Mouse (Mus musculus) left cerebral cortex, adult 2 months (tissue): Measurements from ENCODE around the gene Lcmt1. TPM values are rescaled to one million over a fixed set of nuclear protein-coding genes. Genes with fewer than 3 reads are reported as not detected.
A peak's percentile ranks its signal among the peaks of the same experiment; 100 is the strongest.

ENCODE experiments used
- DNase-seq, 2 experiments: peaks; one replicate each; pipeline ENCODE4 v3.0.0; 2021 to 2022; ENCODE audit warnings: low spot score in 2 of 2, mixed read lengths in 1 of 2; ENCODE audit errors: extremely low spot score in 1 of 2
- H3K27ac ChIP-seq: fragments of 200-600 bp; 2 replicates; pipeline ENCODE4 v1.8.1; 2022
- H3K4me3 ChIP-seq: fragments of 200-600 bp; 2 replicates; pipeline ENCODE4 v1.8.1; 2022
- CTCF ChIP-seq: fragments of 200-600 bp; IDR thresholded peaks from 2 replicates; pipeline ENCODE4 v1.8.1; 2022; ENCODE audit warnings: antibody characterized with exemption, mild to moderate bottlenecking, moderate library complexity
- intact Hi-C: fragments of 180-260 bp; cut with DNase I; formaldehyde crosslinking; loops from one replicate; pipeline ENCODE4 v1.15.1; 2025
- total RNA-seq, 2 experiments: library from RNA; stranded (reverse); gene quantifications; 2 replicates each; pipeline ENCODE4 v1.2.3; 2021

Gene Lcmt1
- total RNA-seq, 2 experiments from 2014 or later: 82.1 to 88.2 TPM

DNA sequence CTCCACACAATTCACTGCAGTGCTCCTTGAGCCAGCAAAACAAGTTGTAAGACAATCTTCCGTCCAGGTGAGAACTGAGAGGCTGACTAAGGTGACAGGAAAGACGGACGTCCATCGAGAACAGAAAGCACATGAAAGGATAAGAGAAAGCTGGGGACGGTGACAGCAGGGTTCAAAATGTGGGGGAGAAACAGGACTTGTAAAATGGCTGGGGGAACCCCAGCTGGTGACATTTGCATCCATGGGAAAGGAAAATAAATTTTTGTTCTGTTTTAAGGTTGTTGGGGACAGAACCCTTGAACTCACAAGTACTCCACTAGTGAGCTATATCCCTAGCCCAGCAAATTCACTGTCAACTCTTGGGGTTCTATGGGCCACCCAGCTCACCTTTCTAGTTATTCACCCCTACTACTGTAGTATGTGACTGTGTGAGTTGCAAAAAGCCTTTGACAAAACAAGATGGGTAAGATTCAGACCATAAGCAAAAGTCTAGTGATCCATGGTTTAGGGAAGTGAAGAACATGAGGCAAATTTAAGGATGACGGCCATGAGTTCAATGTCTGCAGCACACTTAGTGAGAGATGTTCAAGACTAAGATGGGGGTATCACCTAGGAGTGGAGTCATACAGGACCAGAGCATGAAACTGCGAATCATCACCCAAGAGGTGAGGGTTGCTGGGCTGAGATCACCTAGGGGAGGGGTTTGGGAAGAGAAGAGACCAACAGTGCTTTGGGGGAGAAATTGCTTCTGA lies 8.2 kb upstream of the Lcmt1 start:
- no peak overlapping the region for H3K4me3 ChIP-seq
- TF ChIP-seq CTCF: no peak
- no peak overlapping the region for H3K27ac ChIP-seq
- no peak for DNase-seq
- intact Hi-C loops: loop anchor here (5.0 kb wide), 1 partner anchor 34 kb away; no protein-coding TSS in a partner anchor

DNA sequence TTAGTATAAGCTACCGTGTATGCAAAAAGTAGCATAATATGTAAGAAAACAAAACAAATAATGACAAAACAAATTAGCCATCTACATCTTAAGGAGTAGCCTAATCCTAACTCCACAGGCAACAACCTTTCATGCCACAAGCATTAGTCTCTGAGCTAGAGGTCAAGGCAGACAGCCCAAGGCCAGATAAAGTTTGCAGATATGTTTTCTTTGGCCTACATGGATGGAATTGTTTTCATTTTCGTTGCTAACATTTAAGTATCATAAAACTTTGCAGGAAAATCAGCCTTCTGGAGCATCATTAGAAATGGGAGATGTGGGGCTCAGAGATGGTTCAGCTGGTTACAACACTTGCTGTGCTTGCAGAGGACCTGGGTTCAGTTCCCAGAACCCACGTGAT lies 6.8 kb upstream of the Lcmt1 start:
- TF ChIP-seq CTCF: no peak
- no peak for DNase-seq
- H3K4me3 ChIP-seq: no peak overlapping the region
- intact Hi-C loops: loop anchor here (5.0 kb wide), 1 partner anchor 36 kb away; no protein-coding TSS in a partner anchor
- H3K27ac ChIP-seq: no peak overlapping the region

DNA sequence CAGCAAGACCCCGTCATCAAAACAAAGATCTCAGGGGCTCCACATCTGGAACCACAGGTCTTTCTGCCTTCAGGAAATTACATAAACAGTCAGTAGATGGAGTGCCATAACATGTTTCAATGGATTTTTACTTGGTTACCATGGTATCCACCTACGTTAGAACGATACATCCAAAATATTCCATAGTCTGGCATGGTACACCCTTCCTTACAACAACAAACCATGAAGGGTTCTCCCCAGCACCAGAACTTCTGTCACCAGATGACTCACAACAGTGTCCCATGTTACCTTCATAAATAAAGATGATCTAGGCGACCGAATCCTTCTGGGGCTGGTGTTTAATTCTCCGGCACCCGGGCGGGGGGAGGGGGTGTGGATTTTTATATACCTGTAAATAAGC lies 5.6 kb upstream of the Lcmt1 start:
- intact Hi-C loops: loop anchor here (5.0 kb wide), 1 partner anchor 37 kb away; no protein-coding TSS in a partner anchor
- Histone ChIP-seq H3K4me3 (no peak overlapping the region), H3K27ac (peak overlapping the region; percentile 76)
- DNase-seq: no peak
- TF ChIP-seq CTCF: peak; percentile 1

DNA sequence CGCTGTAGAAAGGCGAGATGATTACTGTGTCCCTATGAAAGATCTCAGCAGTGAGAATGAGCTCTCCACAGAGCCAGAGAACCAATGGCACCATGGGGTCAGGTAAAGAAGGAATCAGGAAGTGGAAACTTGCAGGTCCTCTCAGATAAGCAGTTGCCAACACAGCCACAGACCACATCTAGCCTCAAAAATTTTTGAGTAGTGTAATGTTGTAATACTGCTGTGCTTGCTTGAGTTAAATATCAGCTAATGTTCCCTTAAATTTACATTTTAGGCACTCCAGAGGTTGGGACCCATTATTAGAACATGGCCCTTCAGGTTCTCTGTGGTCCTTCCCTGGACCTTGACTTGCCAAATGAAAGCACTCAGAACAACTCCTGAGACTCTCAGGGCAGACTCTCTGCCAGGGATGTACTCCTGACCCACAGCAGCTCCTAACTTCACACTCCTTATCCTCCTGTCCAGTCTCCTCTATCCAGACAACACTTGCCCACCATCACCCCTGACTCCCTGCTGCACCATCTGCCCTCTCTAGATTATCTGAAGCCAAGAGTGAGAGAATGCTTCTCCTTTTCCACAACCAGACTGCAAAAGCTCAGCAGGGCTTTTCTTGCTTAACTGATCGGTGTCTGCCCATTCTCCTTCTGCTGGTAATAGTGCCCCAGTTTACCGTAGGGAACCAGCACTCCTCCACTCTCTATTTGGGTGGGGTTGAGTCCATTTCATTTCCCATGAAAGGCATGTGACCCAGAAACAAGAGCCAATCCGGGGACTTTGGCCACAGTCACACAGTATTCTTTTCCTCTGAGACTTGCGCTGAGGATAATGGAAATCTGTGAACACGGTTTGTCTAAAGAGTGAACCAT lies 3.5 kb upstream of the Lcmt1 start:
- no peak for DNase-seq
- peak overlapping the region; percentile 76 for H3K27ac ChIP-seq
- H3K4me3 ChIP-seq: no peak overlapping the region
- TF ChIP-seq CTCF: no peak
- intact Hi-C loops: no loop called here

DNA sequence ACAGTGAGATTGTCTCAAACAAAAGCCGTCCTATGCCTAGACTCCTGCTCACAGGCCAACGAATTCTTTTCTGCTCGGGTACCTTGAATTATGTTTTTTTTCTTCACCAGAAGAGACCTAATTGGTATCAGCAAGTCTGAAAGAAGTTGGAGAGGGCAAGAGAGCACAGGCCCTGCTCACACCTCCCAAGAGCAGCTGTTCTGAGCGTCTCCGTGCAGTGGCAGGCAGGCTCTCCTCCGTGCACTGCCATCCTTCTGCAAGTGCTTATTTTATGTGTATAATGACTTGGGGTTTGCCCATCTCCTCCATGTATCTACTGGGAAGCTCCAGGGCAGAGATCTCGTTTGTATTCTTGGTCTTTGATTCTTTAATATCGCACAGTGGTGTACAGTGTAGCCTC lies 2.8 kb upstream of the Lcmt1 start:
- peak overlapping the region; percentile 76 for H3K27ac ChIP-seq
- H3K4me3 ChIP-seq: no peak overlapping the region
- intact Hi-C loops: no loop called here
- no peak for DNase-seq
- no peak for TF ChIP-seq CTCF

DNA sequence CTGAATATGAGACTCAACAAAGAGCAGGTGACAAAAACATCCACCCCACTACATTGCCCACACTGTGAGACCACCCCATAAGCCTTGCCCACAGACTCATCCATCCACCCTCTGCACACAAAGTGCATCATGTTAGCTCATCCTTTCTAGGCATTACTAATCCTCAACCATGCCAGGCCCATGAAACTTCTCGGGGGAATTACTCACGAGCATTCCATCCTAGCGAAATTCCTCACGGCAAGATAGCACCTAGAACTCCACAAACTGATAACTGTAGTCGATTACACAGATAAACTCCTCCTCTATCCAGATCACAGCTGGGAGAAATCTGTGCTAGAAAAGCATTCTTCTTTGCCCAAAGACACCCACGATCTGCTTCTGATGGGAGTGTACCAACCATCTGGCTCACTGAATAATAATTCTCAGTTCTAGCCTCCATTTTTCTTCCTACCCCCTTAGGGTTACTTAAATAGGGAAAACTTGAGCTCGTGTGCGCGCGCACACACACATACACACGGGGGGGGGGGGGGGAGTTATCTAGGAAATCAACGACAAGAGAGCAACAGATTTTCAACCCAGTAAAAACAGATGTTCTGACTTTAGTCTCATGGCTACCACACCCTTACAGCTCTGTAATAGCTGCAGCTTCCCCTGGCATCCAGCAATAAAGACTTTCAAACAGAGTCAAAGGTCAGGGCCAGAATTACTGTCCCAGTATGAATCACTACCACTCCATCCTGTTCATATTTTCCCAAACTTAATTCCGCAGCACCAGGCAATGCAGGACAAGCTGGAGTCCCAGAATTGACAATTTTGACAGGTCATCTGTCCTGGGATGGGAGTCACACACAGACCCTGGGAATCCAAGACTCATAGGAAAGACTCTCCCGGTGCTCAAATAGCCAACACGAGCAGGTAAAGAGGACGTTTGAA lies 2.1 kb upstream of the Lcmt1 start:
- Histone ChIP-seq H3K27ac (peak overlapping the region; percentile 78), H3K4me3 (peak overlapping the region; percentile 84; the same call in 1 of the 2 replicates)
- intact Hi-C loops: no loop called here
- no peak for DNase-seq
- TF ChIP-seq CTCF: no peak

DNA sequence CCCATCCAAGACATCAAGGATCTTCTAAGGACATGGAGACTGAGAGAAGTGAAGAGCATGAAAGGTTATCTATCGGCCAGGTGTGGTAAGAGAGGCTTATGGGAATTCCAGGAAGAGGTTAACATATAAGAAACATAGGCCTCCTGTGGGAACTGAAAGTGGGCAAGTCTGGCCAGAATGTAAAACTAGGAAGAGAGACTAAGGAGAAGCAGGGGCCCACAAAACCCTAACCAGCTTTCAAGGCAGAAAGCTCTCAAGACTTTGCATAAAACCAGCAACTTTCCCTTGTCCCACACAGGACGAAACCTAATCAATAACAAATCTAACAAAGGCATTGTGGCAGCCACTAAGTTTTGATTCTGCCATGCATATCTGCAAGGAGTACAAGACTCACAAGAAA lies 1.4 kb upstream of the Lcmt1 start:
- intact Hi-C loops: no loop called here
- Histone ChIP-seq H3K27ac (peak overlapping the region; percentile 78), H3K4me3 (peak overlapping the region; percentile 84)
- DNase-seq: no peak
- TF ChIP-seq CTCF: no peak

DNA sequence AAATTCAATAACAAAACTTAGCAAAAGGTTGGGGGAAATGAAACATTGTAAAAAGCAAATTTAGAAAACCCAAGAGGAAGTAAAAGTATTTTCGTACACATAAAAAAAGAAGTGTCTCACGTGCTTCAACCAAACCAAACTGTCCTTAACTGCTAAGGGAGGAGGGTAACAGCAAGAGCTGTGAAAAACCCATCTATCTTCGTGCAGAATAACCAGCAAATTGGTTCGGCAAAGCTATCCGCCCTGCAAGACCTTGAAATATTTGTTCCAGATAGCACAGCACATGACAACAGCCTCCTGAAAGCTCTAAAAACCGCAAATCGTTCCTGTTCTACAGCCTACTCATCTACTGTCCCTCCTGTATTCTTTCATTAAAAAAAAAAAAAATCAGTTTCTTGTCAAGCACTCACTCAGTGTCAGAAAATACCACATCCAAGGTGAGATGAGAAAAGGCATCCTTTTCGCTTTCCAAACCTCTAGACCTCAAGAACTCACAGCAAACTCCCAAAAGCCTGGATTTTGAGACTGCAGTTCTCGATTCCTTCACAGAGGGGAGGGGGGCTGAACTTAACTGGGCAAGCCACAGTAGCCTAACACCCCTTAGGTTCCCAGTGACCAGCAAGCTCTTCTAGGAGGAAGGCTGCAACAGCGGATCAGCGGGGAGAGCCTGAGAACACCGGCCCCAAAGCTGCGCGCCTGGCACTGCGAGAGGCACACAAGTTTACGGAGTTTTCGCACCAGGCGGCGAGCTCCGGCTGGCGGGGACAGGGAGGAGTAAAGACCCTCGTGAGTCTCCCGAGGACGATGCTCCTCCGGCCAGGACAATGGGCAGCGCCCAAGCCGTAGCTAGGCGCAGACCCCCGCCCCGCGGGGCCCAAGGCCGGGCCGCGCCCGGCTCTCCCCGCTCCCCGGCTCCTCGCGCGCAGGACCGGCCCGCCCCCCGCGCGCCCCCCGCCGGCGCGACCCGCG lies 522 bp upstream of the Lcmt1 start:
- intact Hi-C loops: no loop called here
- Histone ChIP-seq H3K27ac (peak overlapping the region; percentile 78), H3K4me3 (peak overlapping the region; percentile 84)
- no peak for TF ChIP-seq CTCF
- DNase-seq: peak in 1 of 2 experiments; percentile 56

DNA sequence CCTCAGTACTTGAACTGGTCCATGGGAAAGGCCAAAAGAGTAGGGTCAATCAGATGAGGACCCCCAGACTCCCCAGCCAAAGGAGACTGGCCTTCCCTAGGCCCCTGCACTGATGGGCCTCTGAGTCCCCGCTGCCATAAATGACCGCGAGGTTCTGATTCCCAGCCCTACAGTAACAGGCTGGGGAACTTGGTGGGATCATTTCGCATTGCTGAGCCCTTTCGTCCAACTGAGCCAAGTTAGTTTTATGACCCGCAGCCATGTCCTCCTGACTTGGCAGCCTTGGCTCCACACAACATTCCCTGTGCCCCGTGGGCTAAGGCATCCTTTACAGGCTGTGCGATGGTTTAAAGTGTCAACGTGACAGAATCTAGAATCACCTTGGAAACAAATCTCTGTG lies 1.1 kb downstream of the Lcmt1 start:
- Histone ChIP-seq H3K4me3 (peak overlapping the region; percentile 84), H3K27ac (no peak overlapping the region)
- no peak for DNase-seq
- intact Hi-C loops: loop anchor here (10.0 kb wide), 1 partner anchor 166 kb away; no protein-coding TSS in a partner anchor
- TF ChIP-seq CTCF: no peak

DNA sequence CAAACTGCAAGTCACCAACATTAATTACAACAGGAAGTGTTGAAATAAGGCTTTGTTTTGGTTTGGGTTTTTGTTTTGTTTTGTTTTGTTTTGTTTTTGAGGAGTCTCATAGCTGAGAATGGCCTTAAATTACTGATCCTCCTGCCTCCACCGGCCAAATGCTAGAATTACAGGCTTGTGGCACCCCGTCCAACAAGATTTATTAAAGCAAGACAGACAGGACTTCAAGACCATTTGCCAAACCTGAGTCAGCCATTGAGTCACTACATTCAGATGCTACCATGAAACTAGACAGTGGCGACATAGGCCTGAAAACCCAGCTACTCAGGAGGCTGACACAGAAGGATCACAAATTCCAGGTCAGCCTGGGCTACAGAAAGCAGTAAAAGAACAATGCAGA lies 1.9 kb downstream of the Lcmt1 start:
- intact Hi-C loops: loop anchor here (10.0 kb wide), 1 partner anchor 167 kb away; no protein-coding TSS in a partner anchor
- no peak for DNase-seq
- H3K27ac ChIP-seq: no peak overlapping the region
- H3K4me3 ChIP-seq: no peak overlapping the region
- peak; percentile 46 for TF ChIP-seq CTCF
